In genomic region chr13:43398297-43399080, GRCm38 (mm10) we compare ENCODE assay signal across 8 mouse cellular contexts. TPM values are rescaled to one million over a fixed set of nuclear protein-coding genes. Genes with fewer than 3 reads are reported as not detected.
DNase-seq lines count a peak whose midpoint lies in the region; ATAC-seq and TF ChIP-seq lines count a peak whose summit lies in the region.

TSS of gene Nol7 (plus strand) at chr13:43398390.

- intact Hi-C loops in heart, postnatal 25 days (cut with DNase I) = loop anchor here (5.0 kb wide), 4 partner anchors 84 to 216 kb away; partner anchors contain the start of genes Gfod1 and Ranbp9

- H3K4me1 ChIP-seq in forebrain, embryonic 15.5 days = peaks cover 13% of the 10 kb centered on the region
- H3K4me1 ChIP-seq in lung, adult 2 months (ENCODE audit: control insufficient read depth, insufficient read depth, low read length) = peaks cover 2% of the 10 kb centered on the region; the same call in 1 of the 2 replicates

- peak within 1 kb of the TSS; percentile 46 for H3K4me2 ChIP-seq in forebrain, embryonic 15.5 days (replicated peaks)

- H3K27me3 ChIP-seq in forebrain, embryonic 15.5 days = no peaks in the 10 kb centered on the region

- H3K27ac ChIP-seq in forebrain, embryonic 15.5 days (replicated peaks) = peak within 1 kb of the TSS; percentile 92

- 1% methylated on average over 72 of the region's 72 CpGs for WGBS in forebrain, embryonic 15.5 days
- WGBS in lung, adult 2 months = 1% methylated on average over 71 of the region's 72 CpGs

- peak; percentile 91 for DNase-seq in ES-CJ7 (ENCODE audit: low read depth, low spot score)
- peak; percentile 95 for DNase-seq in cerebellum, adult 11 months
- peak; percentile 91 for DNase-seq in heart, postnatal 25 days (ENCODE audit: low spot score)
- DNase-seq in layer of hippocampus, adult 18-20 months (ENCODE audit: low spot score in 2 of 2) = peak; percentile 94 to 98
- DNase-seq in lung, adult 2 months = peak; percentile 99
- peak; percentile 83 to 86 for DNase-seq in thymus, adult 18-20 months

- TF ChIP-seq POLR2A in lung, adult 2 months (IDR thresholded peaks at IDR 0.05; ENCODE audit: borderline replicate concordance, extremely low read depth, low read depth, low read length) = peak; percentile 84

- ATAC-seq in forebrain, embryonic 15.5 days (replicated peaks) = peak; percentile 92
- ATAC-seq in neutrophil, adult 5-6 weeks (ENCODE audit: extremely low read depth, insufficient number of reproducible peaks, low FRiP score, poor library complexity, severe bottlenecking) = peak; percentile 94

- H3K9me3 ChIP-seq in forebrain, embryonic 15.5 days = no peaks in the 10 kb centered on the region

- peak within 1 kb of the TSS; percentile 62 for H3K4me3 ChIP-seq in forebrain, embryonic 15.5 days
- H3K4me3 ChIP-seq in lung, adult 2 months (replicated peaks; ENCODE audit: extremely low read depth, low read depth, low read length) = peak within 1 kb of the TSS; percentile 98

- peaks cover 38% of the 10 kb centered on the region for H3K36me3 ChIP-seq in forebrain, embryonic 15.5 days

- peak within 1 kb of the TSS; percentile 78 for H3K9ac ChIP-seq in forebrain, embryonic 15.5 days (replicated peaks)

- peak; percentile 66 for TF ChIP-seq CTCF in lung, adult 2 months (IDR thresholded peaks at IDR 0.05; ENCODE audit: insufficient read depth, low read length)

RNA-seq across cellular contexts. Expression of gene Nol7, which starts in this region (rescaled TPM):
- 177 and 189 TPM in 2 replicates for polyA plus RNA-seq in forebrain, embryonic 15.5 days (2015; fragmentation: Nextera tagmentation; extraction: Ambion mirVana)
- 100 to 1,000 TPM; 110 to 113 TPM for total RNA-seq in heart, postnatal 25 days (2021)
- total RNA-seq in layer of hippocampus, adult 18-20 months (2021) = 10 to 100 TPM; 69.4 to 74.4 TPM
- polyA plus RNA-seq in lung, adult 2 months (2012; rRNA removed) = 45.6 and 65.6 TPM in 2 replicates
- total RNA-seq in neutrophil, adult 5-6 weeks (2017) = 175 and 176 TPM in 2 replicates

Comparison
In these comparisons a context has a peak if more than half of its experiments do, and no peak if none do; other contexts are left out.
1. Peak in every context shown above with its lines: DNase-seq, ATAC-seq, H3K4me3 ChIP-seq and H3K27ac ChIP-seq.